9 mouse cellular contexts compared by ENCODE assay signal in genomic region chr13:53807791-53808525, GRCm38 (mm10).
DNase-seq lines count a peak whose midpoint lies in the region; ATAC-seq lines count a peak whose summit lies in the region.
"Had no signal": no experiment of that assay in that cellular context is flagged by ENCODE, and none has a peak within 500 bp of the region (broad histone marks: within the 10 kb centered on the region; RNA-seq: fewer than 3 reads in every experiment).

No protein-coding gene starts in this region.

- 0 out of 2 replicates have a peak, but pooled peaks cover 6% of the 10 kb centered on the region for H3K4me1 ChIP-seq in hindbrain, embryonic 14.5 days (replicated peaks; ENCODE audit: control insufficient read depth, insufficient read depth, low read length)
- peaks cover 17% of the 10 kb centered on the region for H3K4me1 ChIP-seq in neural tube, embryonic 13.5 days (replicated peaks)

- DNase-seq in heart, postnatal 10 days, result peak; percentile 12 to 13
- no peak for DNase-seq in heart, adult 8-10 months (ENCODE audit: low spot score)
- peak; percentile 67 for DNase-seq in R1 (ENCODE audit: low read depth, low spot score)
- DNase-seq in hindbrain, embryonic 14.5 days (ENCODE audit: low spot score), result peak; percentile 69
- DNase-seq in ovary, postnatal 36 days (ENCODE audit: low spot score), result no peak
- no peak for DNase-seq in cerebellum, adult 9-10 months
- DNase-seq in thymus, postnatal 14 days, result no peak

- H3K27me3 ChIP-seq in hindbrain, embryonic 14.5 days (ENCODE audit: control insufficient read depth, insufficient read depth, low read length), result no peaks in the 10 kb centered on the region
- H3K27me3 ChIP-seq in neural tube, embryonic 13.5 days, result 0 out of 2 replicates have a peak, but pooled peaks cover 9% of the 10 kb centered on the region

- H3K36me3 ChIP-seq in hindbrain, embryonic 14.5 days (replicated peaks; ENCODE audit: control insufficient read depth, insufficient read depth), result no peaks in the 10 kb centered on the region
- no peaks in the 10 kb centered on the region for H3K36me3 ChIP-seq in neural tube, embryonic 13.5 days

- H3K27ac ChIP-seq in hindbrain, embryonic 14.5 days, result no peak overlapping the region
- no peak overlapping the region for H3K27ac ChIP-seq in neural tube, embryonic 13.5 days (replicated peaks)

- H3K4me3 ChIP-seq in hindbrain, embryonic 14.5 days (replicated peaks; ENCODE audit: low read length), result no peak overlapping the region
- H3K4me3 ChIP-seq in neural tube, embryonic 13.5 days, result no peak overlapping the region
- H3K4me3 ChIP-seq: myocyte had no signal

- 43% methylated on average over 13 of the region's 13 CpGs for WGBS in hindbrain, embryonic 14.5 days
- 35% methylated on average over 13 of the region's 13 CpGs for WGBS in neural tube, embryonic 13.5 days

- no peak overlapping the region for H3K9ac ChIP-seq in hindbrain, embryonic 14.5 days
- no peak overlapping the region for H3K9ac ChIP-seq in neural tube, embryonic 13.5 days

- H3K9me3 ChIP-seq in hindbrain, embryonic 14.5 days (ENCODE audit: control insufficient read depth, low read length), result no peaks in the 10 kb centered on the region
- no peaks in the 10 kb centered on the region for H3K9me3 ChIP-seq in neural tube, embryonic 13.5 days

- intact Hi-C loops in heart, postnatal 10 days (cut with DNase I), result no loop called here

- H3K4me2 ChIP-seq in hindbrain, embryonic 14.5 days (replicated peaks), result no peak overlapping the region
- H3K4me2 ChIP-seq in neural tube, embryonic 13.5 days, result no peak overlapping the region

- ATAC-seq in hindbrain, embryonic 14.5 days (ENCODE audit: low FRiP score), result 0 out of 2 replicates have a peak, but pooled peaks have one; percentile 40
- ATAC-seq in neural tube, embryonic 13.5 days (ENCODE audit: low read depth), result peak; percentile 87

Comparison
In these comparisons a context has a peak if more than half of its experiments do, and no peak if none do; other contexts are left out.
1. DNase-seq: peak in heart, postnatal 10 days (2 of 2), R1 (single experiment) and hindbrain, embryonic 14.5 days (single experiment); none in heart, adult 8-10 months (single experiment), ovary, postnatal 36 days (single experiment), cerebellum, adult 9-10 months (single experiment) and thymus, postnatal 14 days (single experiment).